Mouse (Mus musculus): ENCODE results near the gene Fastk. TPM values are rescaled to one million over a fixed set of nuclear protein-coding genes. Genes with fewer than 3 reads are reported as not detected.
A peak's percentile ranks its signal among the peaks of the same experiment; 100 is the strongest.

Gene Fastk
- polyA plus RNA-seq, 1 experiment = not detected

GRCm38 (mm10) chr5:24446630-24447029, 1.5 kb upstream of the Fastk start:
- no peak for TF ChIP-seq CTCF (IDR thresholded peaks at IDR 0.05; ENCODE audit: insufficient read depth, low read depth, low read length)
- Histone ChIP-seq H3K4me3 (ENCODE audit: insufficient read depth, low read depth, low read length) (no peak overlapping the region), H3K4me1 (ENCODE audit: control insufficient read depth, insufficient read depth, low read length) (peaks cover 31% of the 10 kb centered on the region), H3K27ac (ENCODE audit: insufficient read depth, low read depth, low read length) (no peak overlapping the region)
- 94% methylated on average over 7 of the region's 7 CpGs for WGBS

DNA sequence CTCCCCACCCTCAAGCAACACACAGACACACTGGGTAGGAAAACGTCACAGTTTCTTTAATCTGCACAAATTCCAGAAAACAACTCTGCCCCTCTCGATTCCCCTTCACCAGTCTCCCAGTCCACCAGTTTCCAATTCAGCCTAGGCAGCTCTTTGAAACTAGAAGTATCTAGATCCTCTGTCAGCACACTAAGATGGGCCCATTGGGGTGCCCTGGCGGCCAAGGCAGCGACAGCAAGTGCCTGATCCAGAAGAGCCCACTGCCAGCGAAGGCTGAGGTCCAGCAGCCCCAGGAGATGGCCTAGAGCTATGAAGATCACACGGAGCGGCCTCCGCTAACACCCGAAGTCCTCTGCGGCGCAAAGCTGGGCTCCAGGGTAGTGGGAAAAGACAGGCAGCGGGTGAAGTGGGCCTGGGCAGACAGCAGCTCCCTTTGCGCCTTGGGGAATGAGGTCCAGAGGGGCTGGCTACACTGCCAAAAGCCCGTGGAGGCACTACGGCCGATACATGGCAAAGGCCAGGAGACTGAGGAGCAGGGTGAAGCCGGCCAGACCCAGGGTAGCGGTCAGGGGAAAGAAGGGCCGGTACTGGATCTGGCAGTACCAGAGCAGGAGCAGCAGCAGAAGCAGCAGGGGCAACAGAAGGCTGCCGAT, 467 bp upstream of the Fastk start:
- 54% methylated on average over 20 of the region's 20 CpGs for WGBS
- Histone ChIP-seq H3K27ac (ENCODE audit: insufficient read depth, low read depth, low read length) (peak overlapping the region; percentile 74), H3K4me1 (ENCODE audit: control insufficient read depth, insufficient read depth, low read length) (peaks cover 30% of the 10 kb centered on the region), H3K4me3 (ENCODE audit: insufficient read depth, low read depth, low read length) (peak overlapping the region; percentile 76)
- no peak for TF ChIP-seq POLR2A (IDR thresholded peaks at IDR 0.05; ENCODE audit: insufficient read depth, low read depth, low read length)
- TF ChIP-seq CTCF (IDR thresholded peaks at IDR 0.05; ENCODE audit: insufficient read depth, low read depth, low read length) = no peak

DNA sequence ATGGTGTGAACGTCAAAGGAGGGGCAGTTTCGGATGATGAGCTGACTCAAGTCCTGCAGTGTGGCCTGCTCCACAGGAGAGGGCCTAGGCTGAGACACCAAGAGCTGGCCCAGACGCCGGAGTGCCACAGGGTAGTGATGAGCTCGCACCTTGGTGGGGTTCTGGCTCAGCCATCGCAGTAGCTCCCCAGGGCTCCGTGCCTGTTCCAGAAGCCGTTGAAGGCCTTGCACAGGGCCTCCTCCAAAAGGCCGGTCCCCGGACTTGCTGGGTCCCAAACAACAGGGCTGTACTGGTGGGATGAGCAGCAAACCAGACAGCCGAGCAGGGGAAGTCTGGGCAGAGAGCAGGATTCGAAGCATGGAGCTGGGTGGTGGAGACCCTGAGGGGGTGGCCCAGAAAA, 1.2 kb downstream of the Fastk start:
- 77% methylated on average over 12 of the region's 12 CpGs for WGBS
- Histone ChIP-seq H3K4me3 (ENCODE audit: insufficient read depth, low read depth, low read length) (peak overlapping the region; percentile 76), H3K4me1 (ENCODE audit: control insufficient read depth, insufficient read depth, low read length) (peaks cover 31% of the 10 kb centered on the region), H3K27ac (ENCODE audit: insufficient read depth, low read depth, low read length) (no peak overlapping the region)
- TF ChIP-seq POLR2A (IDR thresholded peaks at IDR 0.05; ENCODE audit: insufficient read depth, low read depth, low read length) (no peak), CTCF (IDR thresholded peaks at IDR 0.05; ENCODE audit: insufficient read depth, low read depth, low read length) (no peak)

DNA sequence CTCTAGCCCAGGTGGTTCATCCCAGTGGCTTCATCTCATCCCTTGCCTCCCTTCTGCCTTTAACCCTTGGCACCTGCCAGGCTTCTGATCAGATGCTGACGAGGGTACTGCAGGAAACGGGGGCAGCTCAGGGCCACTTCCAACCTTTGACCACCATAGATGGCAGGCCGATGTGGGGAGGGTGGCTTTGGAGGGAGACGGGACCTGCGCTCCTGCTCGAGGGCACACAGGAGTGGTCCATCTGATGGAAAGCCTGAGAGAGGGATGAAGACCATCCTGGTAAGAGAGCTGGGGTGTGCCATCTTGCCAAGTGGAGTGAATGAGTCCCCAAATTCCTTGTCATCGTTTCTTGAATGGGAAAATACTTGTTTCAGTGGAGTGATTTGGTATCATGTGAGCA, 1.9 kb downstream of the Fastk start:
- Histone ChIP-seq H3K4me3 (ENCODE audit: insufficient read depth, low read depth, low read length) (no peak overlapping the region), H3K4me1 (ENCODE audit: control insufficient read depth, insufficient read depth, low read length) (peaks cover 31% of the 10 kb centered on the region), H3K27ac (ENCODE audit: insufficient read depth, low read depth, low read length) (no peak overlapping the region)
- TF ChIP-seq POLR2A (IDR thresholded peaks at IDR 0.05; ENCODE audit: insufficient read depth, low read depth, low read length) (no peak), CTCF (IDR thresholded peaks at IDR 0.05; ENCODE audit: insufficient read depth, low read depth, low read length) (no peak)
- WGBS = 95% methylated on average over 7 of the region's 7 CpGs

- Histone ChIP-seq H3K4me1 (ENCODE audit: control insufficient read depth, insufficient read depth, low read length) (peaks cover 24% of the 10 kb centered on the region), H3K4me3 (ENCODE audit: insufficient read depth, low read depth, low read length) (no peak overlapping the region), H3K27ac (ENCODE audit: insufficient read depth, low read depth, low read length) (no peak overlapping the region)
- no peak for TF ChIP-seq POLR2A (IDR thresholded peaks at IDR 0.05; ENCODE audit: insufficient read depth, low read depth, low read length)
- TF ChIP-seq CTCF (IDR thresholded peaks at IDR 0.05; ENCODE audit: insufficient read depth, low read depth, low read length) = no peak
- 77% methylated on average over 9 of the region's 9 CpGs for WGBS
Observed at GRCm38 (mm10) chr5:24442029-24442428, 3.1 kb downstream of the Fastk start.

- TF ChIP-seq POLR2A (IDR thresholded peaks at IDR 0.05; ENCODE audit: insufficient read depth, low read depth, low read length) (no peak), CTCF (IDR thresholded peaks at IDR 0.05; ENCODE audit: insufficient read depth, low read depth, low read length) (no peak)
- 88% methylated on average over 8 of the region's 8 CpGs for WGBS
- H3K27ac ChIP-seq (ENCODE audit: insufficient read depth, low read depth, low read length) = no peak overlapping the region
- peaks cover 22% of the 10 kb centered on the region for H3K4me1 ChIP-seq (ENCODE audit: control insufficient read depth, insufficient read depth, low read length)
- no peak overlapping the region for H3K4me3 ChIP-seq (ENCODE audit: insufficient read depth, low read depth, low read length)
Observed at GRCm38 (mm10) chr5:24441187-24441586, 3.9 kb downstream of the Fastk start.

- WGBS = 92% methylated on average over 8 of the region's 8 CpGs
- no peaks in the 10 kb centered on the region for H3K4me1 ChIP-seq (ENCODE audit: control insufficient read depth, insufficient read depth, low read length)
- H3K4me3 ChIP-seq (ENCODE audit: insufficient read depth, low read depth, low read length) = no peak overlapping the region
- TF ChIP-seq CTCF (IDR thresholded peaks at IDR 0.05; ENCODE audit: insufficient read depth, low read depth, low read length) (no peak), POLR2A (IDR thresholded peaks at IDR 0.05; ENCODE audit: insufficient read depth, low read depth, low read length) (no peak)
- no peak overlapping the region for H3K27ac ChIP-seq (ENCODE audit: insufficient read depth, low read depth, low read length)
Observed at GRCm38 (mm10) chr5:24433993-24434392, 11.1 kb downstream of the Fastk start.

- TF ChIP-seq CTCF (IDR thresholded peaks at IDR 0.05; ENCODE audit: insufficient read depth, low read depth, low read length) = no peak
- no peak for TF ChIP-seq POLR2A (IDR thresholded peaks at IDR 0.05; ENCODE audit: insufficient read depth, low read depth, low read length)
- WGBS = 36% methylated on average over 9 of the region's 9 CpGs
- H3K4me1 ChIP-seq (ENCODE audit: control insufficient read depth, insufficient read depth, low read length) = peaks cover 38% of the 10 kb centered on the region
Observed at GRCm38 (mm10) chr5:24428596-24428995, 16.5 kb downstream of the Fastk start.

GRCm38 (mm10) chr5:24427981-24428402, 17.1 kb downstream of the Fastk start:
- H3K4me3 ChIP-seq (ENCODE audit: insufficient read depth, low read depth, low read length) = no peak overlapping the region
- TF ChIP-seq CTCF (IDR thresholded peaks at IDR 0.05; ENCODE audit: insufficient read depth, low read depth, low read length) (no peak), POLR2A (IDR thresholded peaks at IDR 0.05; ENCODE audit: insufficient read depth, low read depth, low read length) (no peak)
- no peak overlapping the region for H3K27ac ChIP-seq (ENCODE audit: insufficient read depth, low read depth, low read length)
- H3K4me1 ChIP-seq (ENCODE audit: control insufficient read depth, insufficient read depth, low read length) = peaks cover 38% of the 10 kb centered on the region
- 25% methylated on average over 15 of the region's 15 CpGs for WGBS

More at GRCm38 (mm10) chr5:24428596-24428995, 16.5 kb downstream of the Fastk start:
- H3K4me3 ChIP-seq (ENCODE audit: insufficient read depth, low read depth, low read length) = no peak overlapping the region
- H3K27ac ChIP-seq (ENCODE audit: insufficient read depth, low read depth, low read length) = no peak overlapping the region

DNA sequence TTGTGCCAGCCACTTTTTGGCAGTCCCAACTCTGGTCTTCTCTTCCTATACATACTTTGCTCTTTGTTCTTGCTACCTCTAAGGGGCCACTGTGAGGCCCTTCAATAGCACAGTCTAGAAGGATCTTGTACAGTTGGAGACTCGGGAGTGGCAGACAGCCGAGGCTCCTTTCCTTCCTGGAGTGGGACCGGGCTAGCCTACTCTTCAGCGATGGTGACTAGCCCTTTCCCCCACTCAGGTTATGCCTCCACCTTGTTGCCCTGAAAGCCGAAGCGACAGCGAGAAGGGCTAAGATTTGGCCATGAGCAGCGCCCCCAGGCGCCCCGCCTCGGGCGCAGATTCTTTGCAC, 17.8 kb downstream of the Fastk start:
- 53% methylated on average over 12 of the region's 12 CpGs for WGBS

More for the DNA sequence above, 17.8 kb downstream of the Fastk start:
- Histone ChIP-seq H3K4me3 (ENCODE audit: insufficient read depth, low read depth, low read length) (no peak overlapping the region), H3K27ac (ENCODE audit: insufficient read depth, low read depth, low read length) (no peak overlapping the region), H3K4me1 (ENCODE audit: control insufficient read depth, insufficient read depth, low read length) (peaks cover 42% of the 10 kb centered on the region)
- no peak for TF ChIP-seq POLR2A (IDR thresholded peaks at IDR 0.05; ENCODE audit: insufficient read depth, low read depth, low read length)
- TF ChIP-seq CTCF (IDR thresholded peaks at IDR 0.05; ENCODE audit: insufficient read depth, low read depth, low read length) = no peak

Measured in olfactory bulb, adult 2 months (tissue).